Mouse (Mus musculus) forebrain, embryonic 13.5 days (tissue): ENCODE data around the gene Aire. TPM values are rescaled to one million over a fixed set of nuclear protein-coding genes. Genes with fewer than 3 reads are reported as not detected.

Source experiments
- ATAC-seq: fragments of 200-750 bp; cut with Nextera tagmentation; 2 replicates; pipeline ENCODE4 v1.8.0; 2017
- H3K27ac ChIP-seq: fragments of 300-500 bp; sonication (generic); 2 replicates; pipeline ENCODE4 v1.5.1; 2015; ENCODE audit warnings: inconsistent platforms, mild to moderate bottlenecking, moderate library complexity
- H3K27me3 ChIP-seq: fragments of 300-500 bp; sonication (generic); 2 replicates; pipeline ENCODE4 v1.6.1; 2015; ENCODE audit warnings: mild to moderate bottlenecking, inconsistent platforms
- H3K36me3 ChIP-seq: fragments of 300-500 bp; sonication (generic); 2 replicates; pipeline ENCODE4 v1.6.1; 2015; ENCODE audit warnings: mild to moderate bottlenecking, inconsistent platforms; ENCODE audit not compliant: poor library complexity, severe bottlenecking
- H3K4me1 ChIP-seq: fragments of 300-500 bp; sonication (generic); 2 replicates; pipeline ENCODE4 v1.6.1; 2015; ENCODE audit warnings: inconsistent platforms
- H3K4me2 ChIP-seq: fragments of 300-500 bp; sonication (generic); 2 replicates; pipeline ENCODE4 v1.6.1; 2015; ENCODE audit warnings: inconsistent platforms, mild to moderate bottlenecking, moderate library complexity
- H3K4me3 ChIP-seq: fragments of 300-500 bp; sonication (generic); 2 replicates; pipeline ENCODE4 v1.5.1; 2015; ENCODE audit warnings: mild to moderate bottlenecking, inconsistent platforms
- H3K9ac ChIP-seq: fragments of 300-500 bp; sonication (generic); 2 replicates; pipeline ENCODE4 v1.6.1; 2015; ENCODE audit warnings: mild to moderate bottlenecking, inconsistent platforms
- H3K9me3 ChIP-seq: fragments of 300-500 bp; sonication (generic); replicated peaks from 2 replicates; pipeline ENCODE4 v1.6.1; 2016; ENCODE audit warnings: inconsistent platforms
- WGBS: fragments of 180-500 bp; shearing (Covaris S2); methylation state at CpG from one replicate; pipeline ENCODE4 v1.1.7; 2015; 5-methylcytosine and 5-hydroxymethylcytosine counted together
- polyA plus RNA-seq: library from polyadenylated mRNA; unstranded; fragments of >200 nt; fragmentation: Nextera tagmentation; extraction: Ambion mirVana; gene quantifications from 2 replicates; pipeline ENCODE4 v1.2.1, GENCODE M21; 2015

Gene Aire
- polyA plus RNA-seq, 1 experiment from 2014 or later = not detected

DNA sequence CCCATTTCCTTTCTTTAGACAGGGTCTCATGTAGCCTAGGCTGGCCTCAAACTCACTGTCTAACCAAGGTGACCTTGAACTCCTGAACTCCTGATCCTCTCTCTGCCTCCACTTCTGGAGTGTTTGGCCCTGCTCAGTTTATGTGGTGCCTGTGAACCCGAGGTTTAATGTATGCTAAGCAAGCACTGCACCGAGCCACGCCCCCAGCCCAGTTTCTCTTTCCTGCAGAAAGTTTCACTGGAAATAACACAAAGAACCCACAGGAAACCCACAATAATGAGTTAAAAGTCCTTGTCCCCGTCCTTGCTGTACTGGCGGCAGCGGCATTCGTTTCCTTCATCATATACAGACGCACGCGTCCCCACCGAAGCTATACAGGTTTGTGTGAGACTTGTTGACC, 31.6 kb upstream of the Aire start:
- H3K27ac ChIP-seq = no peak overlapping the region
- no peak overlapping the region for H3K4me3 ChIP-seq
- H3K36me3 ChIP-seq = no peaks in the 10 kb centered on the region
- 87% methylated on average over 11 of the region's 11 CpGs for WGBS
- no peaks in the 10 kb centered on the region for H3K4me1 ChIP-seq
- H3K27me3 ChIP-seq = peaks cover 19% of the 10 kb centered on the region
- H3K4me2 ChIP-seq = no peak overlapping the region
- no peak for ATAC-seq
- 0 out of 2 replicates have a peak, but pooled peaks cover 5% of the 10 kb centered on the region for H3K9me3 ChIP-seq
- no peak overlapping the region for H3K9ac ChIP-seq

DNA sequence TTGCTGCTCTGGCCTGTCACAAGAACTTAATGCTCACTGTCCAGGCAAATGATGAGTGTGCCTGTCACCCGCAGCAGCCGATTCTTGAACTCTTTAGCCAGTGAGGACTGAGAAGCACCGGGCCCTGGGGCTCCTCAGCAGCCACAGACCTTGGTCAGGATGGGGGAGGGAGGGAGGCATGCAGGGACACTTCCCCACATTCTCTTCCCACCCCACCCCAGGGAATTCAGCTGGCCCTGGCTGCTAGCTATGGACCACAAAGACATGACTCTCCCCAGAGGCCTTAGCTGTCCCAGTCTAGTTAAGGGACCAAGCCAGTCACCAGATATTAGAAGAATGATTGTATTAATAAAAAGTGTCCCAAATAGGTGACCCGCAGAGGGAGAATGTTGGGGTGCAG, 30.7 kb upstream of the Aire start:
- H3K27me3 ChIP-seq = peaks cover 27% of the 10 kb centered on the region
- no peak overlapping the region for H3K4me3 ChIP-seq
- no peak for ATAC-seq
- WGBS = 83% methylated on average over 4 of the region's 4 CpGs
- H3K9me3 ChIP-seq = 0 out of 2 replicates have a peak, but pooled peaks cover 5% of the 10 kb centered on the region
- no peaks in the 10 kb centered on the region for H3K36me3 ChIP-seq
- H3K4me2 ChIP-seq = no peak overlapping the region
- peaks cover 7% of the 10 kb centered on the region; the same call in 1 of the 2 replicates for H3K4me1 ChIP-seq
- H3K9ac ChIP-seq = no peak overlapping the region
- no peak overlapping the region for H3K27ac ChIP-seq

DNA sequence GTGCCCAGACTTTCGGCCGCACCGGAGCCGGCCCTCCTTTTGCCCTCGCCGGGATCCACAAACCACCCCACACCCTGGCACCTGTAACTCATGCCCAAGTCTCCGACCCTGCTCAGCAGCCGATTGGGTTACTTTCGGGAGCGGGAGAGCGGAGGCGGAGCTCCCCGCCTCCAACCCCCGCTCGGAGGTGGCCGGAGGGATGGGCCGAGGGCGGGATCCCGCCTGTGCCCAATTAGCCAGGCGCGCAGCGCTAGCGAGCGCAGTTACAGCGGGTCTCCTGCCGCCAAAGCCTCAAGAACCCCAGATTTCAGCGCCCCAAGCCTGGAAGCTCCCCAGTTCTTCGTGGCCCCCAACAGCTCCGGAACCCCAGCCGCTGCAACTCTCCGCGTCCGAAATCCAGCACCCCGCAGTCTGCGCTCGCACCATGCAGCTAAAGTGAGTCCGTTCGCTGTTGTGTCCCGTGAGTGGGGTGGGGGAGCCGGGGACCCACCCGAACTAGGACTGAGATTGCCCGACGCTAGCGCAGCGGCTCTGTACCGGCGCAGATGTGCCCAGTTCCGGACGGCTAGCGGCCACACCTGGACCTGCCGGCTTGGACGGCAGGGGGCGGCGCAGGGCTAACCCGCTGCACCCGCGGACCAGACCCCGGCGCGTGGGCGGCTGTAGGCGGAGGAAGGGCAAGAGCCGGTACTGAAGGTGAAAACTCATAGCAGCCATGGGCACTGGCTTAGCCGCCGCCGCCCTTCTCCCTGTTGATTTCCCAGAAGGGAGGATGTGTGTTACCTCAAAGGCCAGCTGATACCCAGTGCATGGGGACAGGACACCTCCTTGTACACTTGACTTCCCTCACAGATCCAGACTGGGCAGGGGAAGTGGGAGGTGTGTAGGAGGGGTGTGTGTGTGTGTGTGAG, 25.9 kb upstream of the Aire start, which contains the start of gene Icosl:
TSS of gene Icosl (plus strand) at position 202 of the 911 bp plus-strand sequence.
- Histone ChIP-seq H3K4me1 (peaks cover 14% of the 10 kb centered on the region; the same call in 1 of the 2 replicates), H3K4me3 (peak within 1 kb of the TSS; percentile 58), H3K36me3 (no peaks in the 10 kb centered on the region), H3K9ac (peak within 1 kb of the TSS; percentile 64), H3K4me2 (peak within 1 kb of the TSS; percentile 99), H3K9me3 (no peaks in the 10 kb centered on the region), H3K27me3 (peaks cover 42% of the 10 kb centered on the region), H3K27ac (no peak within 1 kb of the TSS)
- peak; percentile 91 for ATAC-seq
- under 1% methylated on average over 64 of the region's 66 CpGs for WGBS

DNA sequence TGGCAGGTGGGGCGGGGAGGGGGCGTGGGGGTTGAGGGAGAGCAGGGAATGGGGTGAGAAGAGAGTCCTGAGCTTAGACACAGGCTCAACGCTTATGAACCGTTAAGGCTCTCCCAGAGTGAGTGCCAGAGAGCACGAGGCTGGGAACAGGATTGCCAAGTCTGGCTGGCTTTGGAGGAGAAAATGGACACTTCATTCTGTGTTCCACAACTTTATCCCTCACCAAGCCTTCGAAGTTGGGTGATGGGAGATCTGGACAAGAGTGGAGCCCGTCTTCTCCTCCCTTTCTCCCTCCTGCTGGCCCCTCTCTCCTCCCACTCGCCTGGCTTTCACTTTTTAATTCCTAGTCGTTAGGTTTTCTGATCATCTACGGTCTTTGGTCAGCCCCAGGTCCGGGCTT, 25.1 kb upstream of the Aire start:
- WGBS = 25% methylated on average over 11 of the region's 11 CpGs
- peaks cover 42% of the 10 kb centered on the region for H3K27me3 ChIP-seq
- H3K27ac ChIP-seq = no peak overlapping the region
- no peak for ATAC-seq
- no peaks in the 10 kb centered on the region for H3K36me3 ChIP-seq
- peak overlapping the region; percentile 99 for H3K4me2 ChIP-seq
- peak overlapping the region; percentile 64 for H3K9ac ChIP-seq
- H3K9me3 ChIP-seq = no peaks in the 10 kb centered on the region
- H3K4me1 ChIP-seq = peaks cover 14% of the 10 kb centered on the region; the same call in 1 of the 2 replicates
- peak overlapping the region; percentile 58 for H3K4me3 ChIP-seq

DNA sequence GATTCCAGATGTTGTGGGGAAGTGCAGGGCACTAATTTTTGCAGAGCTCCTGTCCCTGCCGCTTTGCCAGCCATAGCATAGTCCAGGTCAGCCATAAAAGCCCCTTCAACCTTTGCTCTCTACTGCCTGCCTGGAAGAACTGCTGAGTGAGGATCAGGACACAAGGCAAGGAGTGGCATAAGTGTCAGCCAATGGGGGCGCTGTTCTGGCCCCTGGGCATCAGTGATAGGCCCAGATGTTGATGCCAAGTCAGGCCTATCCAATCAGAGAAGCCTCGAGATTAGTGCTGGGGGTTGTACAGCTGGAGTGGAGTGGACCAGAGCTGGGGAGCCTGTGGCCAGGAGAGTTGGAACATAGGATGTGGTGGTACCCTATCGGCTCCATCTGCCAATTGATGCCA, 23.8 kb upstream of the Aire start:
- WGBS = 43% methylated on average over 4 of the region's 4 CpGs

DNA sequence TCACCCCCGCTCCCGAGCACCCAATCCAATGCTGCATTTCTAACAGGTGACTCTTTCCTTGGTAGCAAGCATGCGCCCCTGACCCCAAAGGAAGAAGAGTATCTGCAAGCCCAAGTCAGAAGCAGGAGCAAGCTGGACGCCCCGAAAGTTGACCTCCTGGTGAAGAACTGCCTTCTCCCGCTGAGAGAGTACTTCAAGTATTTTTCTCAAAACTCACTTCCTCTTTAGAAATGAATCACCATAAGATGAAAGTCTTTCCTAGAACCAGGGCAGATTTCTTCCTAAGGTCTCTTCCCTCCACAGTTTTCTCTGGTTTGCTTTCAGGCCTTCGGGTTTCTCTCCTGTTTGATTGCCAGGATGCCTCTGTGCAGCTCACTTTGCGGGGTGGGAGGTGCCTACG, 19.7 kb upstream of the Aire start:
- no peak overlapping the region for H3K27ac ChIP-seq
- H3K4me3 ChIP-seq = no peak overlapping the region
- H3K4me1 ChIP-seq = no peaks in the 10 kb centered on the region
- WGBS = 85% methylated on average over 9 of the region's 9 CpGs
- H3K9ac ChIP-seq = no peak overlapping the region
- H3K4me2 ChIP-seq = no peak overlapping the region
- H3K27me3 ChIP-seq = 0 out of 2 replicates have a peak, but pooled peaks cover 7% of the 10 kb centered on the region
- H3K9me3 ChIP-seq = no peaks in the 10 kb centered on the region
- no peak for ATAC-seq
- H3K36me3 ChIP-seq = no peaks in the 10 kb centered on the region

More for the DNA sequence above, 23.8 kb upstream of the Aire start:
- no peaks in the 10 kb centered on the region for H3K36me3 ChIP-seq
- no peak overlapping the region for H3K27ac ChIP-seq
- H3K4me2 ChIP-seq = no peak overlapping the region
- no peak overlapping the region for H3K4me3 ChIP-seq
- H3K9me3 ChIP-seq = no peaks in the 10 kb centered on the region
- no peak overlapping the region for H3K9ac ChIP-seq
- H3K27me3 ChIP-seq = peaks cover 42% of the 10 kb centered on the region
- H3K4me1 ChIP-seq = peaks cover 14% of the 10 kb centered on the region; the same call in 1 of the 2 replicates
- ATAC-seq = no peak

DNA sequence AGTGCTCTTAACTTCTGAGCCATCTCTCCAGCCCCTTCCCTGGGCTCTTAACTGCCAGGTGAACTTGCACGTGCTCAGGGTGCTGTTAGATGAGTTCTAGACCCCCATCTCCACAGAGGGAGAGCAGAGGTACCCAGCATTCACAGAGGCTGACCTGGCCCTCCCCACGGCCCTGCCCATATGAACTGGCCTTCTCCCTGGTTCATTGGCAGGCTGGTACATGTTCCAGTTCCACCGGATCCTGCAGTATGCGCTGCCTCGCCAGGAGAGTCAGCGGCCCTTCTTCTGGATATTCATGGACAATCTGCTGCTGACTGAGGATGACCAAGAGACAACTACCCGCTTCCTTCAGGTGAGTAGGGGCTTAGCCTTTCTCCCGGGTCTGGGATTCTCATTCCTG, 13.6 kb upstream of the Aire start:
- no peaks in the 10 kb centered on the region for H3K36me3 ChIP-seq
- no peaks in the 10 kb centered on the region for H3K27me3 ChIP-seq
- no peak overlapping the region for H3K4me3 ChIP-seq
- H3K4me1 ChIP-seq = no peaks in the 10 kb centered on the region
- no peak overlapping the region for H3K27ac ChIP-seq
- no peak overlapping the region for H3K9ac ChIP-seq
- no peaks in the 10 kb centered on the region for H3K9me3 ChIP-seq
- WGBS = 83% methylated on average over 8 of the region's 8 CpGs
- ATAC-seq = no peak
- no peak overlapping the region for H3K4me2 ChIP-seq

DNA sequence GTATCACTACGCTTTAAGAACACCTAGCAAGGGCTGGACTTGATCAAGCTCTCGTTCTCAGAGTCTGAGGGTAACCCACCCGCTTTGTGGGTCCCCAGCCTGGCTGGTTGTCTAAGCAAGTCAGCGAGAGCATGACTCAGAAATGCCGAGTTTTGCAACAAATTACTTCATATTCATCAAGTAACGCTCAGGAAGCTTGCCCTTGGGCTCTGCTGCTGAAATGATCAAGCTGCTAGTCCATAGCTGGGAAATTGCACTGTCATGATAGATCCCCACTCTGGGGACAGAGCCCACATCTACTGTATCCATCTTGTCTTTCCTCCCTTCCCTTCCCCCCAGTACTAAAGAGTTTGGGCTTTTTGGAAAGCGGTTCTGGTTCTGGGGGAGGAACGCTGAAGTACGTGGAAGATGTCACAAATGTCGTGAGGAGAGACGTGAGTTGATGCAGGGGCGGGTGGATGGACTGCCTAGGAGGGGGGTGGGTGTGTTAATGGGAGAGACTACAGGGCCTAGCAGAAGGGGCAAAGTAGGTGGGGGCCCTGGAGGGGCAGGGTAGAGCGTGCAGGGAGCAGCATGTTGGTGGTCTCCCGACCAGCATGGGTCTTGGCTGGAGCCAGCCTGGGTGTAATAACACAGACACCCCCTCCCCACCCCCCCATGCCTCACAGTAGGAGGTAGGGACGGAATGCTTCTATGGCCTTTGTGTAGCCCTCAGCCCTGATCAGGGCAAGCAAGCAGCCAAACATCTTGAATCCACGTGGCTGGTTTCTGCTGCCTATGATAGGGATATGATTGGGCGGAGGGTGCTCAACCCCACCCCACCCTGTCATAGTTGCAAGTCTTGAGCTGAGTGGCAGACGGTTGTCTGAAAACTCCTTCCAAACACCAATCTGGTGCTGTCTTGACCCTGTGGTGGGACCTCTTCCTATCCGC, 11.5 kb upstream of the Aire start:
- Histone ChIP-seq H3K9ac (no peak overlapping the region), H3K4me3 (no peak overlapping the region), H3K4me1 (no peaks in the 10 kb centered on the region), H3K36me3 (no peaks in the 10 kb centered on the region), H3K27me3 (no peaks in the 10 kb centered on the region), H3K9me3 (no peaks in the 10 kb centered on the region), H3K27ac (no peak overlapping the region), H3K4me2 (no peak overlapping the region)
- WGBS = 74% methylated on average over 19 of the region's 19 CpGs
- ATAC-seq = no peak

DNA sequence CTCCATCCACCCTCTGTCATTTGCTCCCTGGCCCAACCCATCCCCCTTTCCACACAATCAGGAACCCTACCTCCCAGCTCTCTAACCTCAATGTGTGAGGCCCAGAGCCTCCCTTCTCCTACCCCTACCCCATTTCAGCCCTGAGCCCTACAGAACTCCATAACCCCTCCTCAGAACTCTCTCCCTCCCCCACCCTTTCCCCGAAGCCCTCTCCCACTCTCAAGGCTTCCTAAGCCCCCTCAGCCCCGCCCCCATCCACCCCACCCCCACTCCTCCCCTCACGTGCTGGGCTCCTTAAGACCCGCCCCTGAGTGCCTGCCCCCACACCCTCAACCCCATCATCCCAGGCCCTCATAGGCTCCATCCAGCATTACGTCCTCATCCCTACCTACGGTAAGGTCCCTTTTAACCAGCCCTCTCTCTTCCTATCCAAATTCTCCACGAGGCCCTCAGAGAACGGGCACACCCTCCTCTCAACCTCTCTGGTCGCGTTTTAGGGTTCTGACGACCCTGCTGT, 6.2 kb upstream of the Aire start:
- no peak overlapping the region for H3K4me2 ChIP-seq
- no peak overlapping the region for H3K9ac ChIP-seq
- H3K27me3 ChIP-seq = no peaks in the 10 kb centered on the region
- H3K4me1 ChIP-seq = no peaks in the 10 kb centered on the region
- no peaks in the 10 kb centered on the region for H3K36me3 ChIP-seq
- no peak for ATAC-seq
- H3K4me3 ChIP-seq = no peak overlapping the region
- no peaks in the 10 kb centered on the region for H3K9me3 ChIP-seq
- 54% methylated on average over 11 of the region's 11 CpGs for WGBS
- no peak overlapping the region for H3K27ac ChIP-seq

DNA sequence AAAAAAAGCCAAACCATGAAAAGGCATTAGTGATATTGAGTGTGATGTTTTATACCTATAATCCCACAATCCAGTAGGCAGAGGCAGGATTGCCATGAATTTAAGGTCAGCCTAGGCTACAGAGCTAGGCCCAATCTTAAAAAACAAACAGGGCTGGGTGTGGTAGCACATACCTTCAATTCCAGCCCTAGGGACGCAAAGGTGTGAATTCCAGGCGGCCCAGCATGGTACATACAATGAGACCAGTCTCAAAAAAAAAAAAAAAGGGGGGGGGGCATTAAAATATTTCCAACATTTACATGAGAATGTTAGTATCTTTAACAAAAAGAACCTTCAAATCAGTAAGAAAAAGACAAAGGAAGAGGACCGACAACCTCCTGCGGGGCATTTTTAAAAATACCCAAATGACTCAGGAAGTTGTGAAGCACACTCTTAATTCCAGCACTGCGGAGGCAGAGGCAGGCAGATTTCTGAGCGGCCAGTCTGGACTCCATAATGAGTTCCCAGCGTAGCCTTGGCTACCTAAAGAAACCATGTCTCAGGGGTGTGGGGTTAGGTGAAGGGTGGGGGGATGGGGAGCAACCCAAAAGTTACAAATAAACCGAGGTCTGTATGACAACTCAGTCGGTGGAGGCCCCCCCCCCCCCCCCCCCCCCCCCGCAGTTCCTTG, 4.8 kb upstream of the Aire start:
- Histone ChIP-seq H3K4me3 (no peak overlapping the region), H3K9ac (no peak overlapping the region), H3K36me3 (no peaks in the 10 kb centered on the region), H3K4me1 (peaks cover 6% of the 10 kb centered on the region), H3K27ac (no peak overlapping the region), H3K4me2 (no peak overlapping the region), H3K9me3 (no peaks in the 10 kb centered on the region), H3K27me3 (no peaks in the 10 kb centered on the region)
- no peak for ATAC-seq
- WGBS = 88% methylated on average over 9 of the region's 10 CpGs

DNA sequence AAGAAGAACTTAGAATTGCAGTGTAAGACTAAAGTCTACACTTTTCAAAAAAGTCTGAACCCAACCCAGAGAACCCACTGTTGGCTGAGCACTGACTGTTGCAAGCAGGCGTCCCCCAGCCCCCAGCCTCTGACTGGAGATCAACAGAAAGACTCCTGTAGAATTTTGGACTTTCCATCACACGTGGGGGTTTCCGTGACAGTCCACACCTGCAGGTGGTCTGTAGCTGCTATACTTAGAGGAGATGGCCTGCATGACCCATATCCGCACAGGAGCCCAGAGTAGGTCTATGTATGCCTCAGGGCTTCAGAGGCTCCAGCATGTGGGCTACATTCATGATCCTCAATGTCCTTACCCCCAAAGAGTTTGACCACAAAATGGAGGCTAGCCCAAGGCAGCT, 3.0 kb upstream of the Aire start:
- Histone ChIP-seq H3K4me3 (no peak overlapping the region), H3K9me3 (no peaks in the 10 kb centered on the region), H3K36me3 (no peaks in the 10 kb centered on the region), H3K4me2 (no peak overlapping the region), H3K9ac (no peak overlapping the region), H3K27ac (no peak overlapping the region), H3K4me1 (peaks cover 8% of the 10 kb centered on the region), H3K27me3 (peaks cover 7% of the 10 kb centered on the region)
- 89% methylated on average over 4 of the region's 4 CpGs for WGBS
- ATAC-seq = no peak
